Mouse (Mus musculus): Measurements from ENCODE around the gene Rnf113a1.
"Not testable (repeated sequence)": the region's sequence is repeated elsewhere in the genome, so short reads cannot be mapped to it uniquely, and the experiment has no call there.

DNA sequence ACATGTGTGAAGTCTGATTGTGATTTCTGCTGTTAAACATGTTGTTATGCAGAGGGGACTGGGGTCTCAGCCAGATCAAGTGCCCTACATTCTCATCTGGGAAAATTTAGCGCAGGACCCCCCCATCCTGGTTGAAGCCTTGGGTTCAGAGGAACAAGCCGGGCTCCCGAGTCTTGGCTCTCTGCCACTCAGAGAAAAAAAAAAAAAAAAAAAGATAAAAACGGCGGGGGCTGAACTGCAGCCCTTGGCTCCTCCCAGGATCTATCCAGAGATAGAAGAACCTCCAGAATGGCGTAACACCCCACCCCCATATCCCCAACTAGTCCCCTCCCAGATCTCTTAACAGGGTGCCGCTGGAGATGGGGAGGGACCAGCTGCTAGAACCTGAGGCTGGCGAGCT is 6.6 kb upstream of the Rnf113a1 start:
- TF ChIP-seq CTCF (IDR thresholded peaks at IDR 0.05); POLR2A (IDR thresholded peaks at IDR 0.05; ENCODE audit: insufficient read depth, low read depth, low read length); EP300 (IDR thresholded peaks at IDR 0.05; ENCODE audit: insufficient read depth, low read depth, low read length): not testable (repeated sequence)
